Mouse (Mus musculus): Measurements from ENCODE around the gene Rhox1.

GRCm38 (mm10) chrX:37168742-37169141 lies 53.3 kb downstream of the Rhox1 start, which contains the start of gene Akap14:
- TF ChIP-seq CTCF (conservative IDR thresholded peaks at IDR 0.05; ENCODE audit: low read length) (no peak), NANOG (IDR thresholded peaks at IDR 0.05; ENCODE audit: borderline replicate concordance, low read length) (no peak)

All from E14TG2a.4 (cell line).